Comparison of ENCODE assay signal across 8 mouse cellular contexts in genomic region chr16:86932765-86933164, GRCm38 (mm10).
A peak's percentile ranks its signal among the peaks of the same experiment; 100 is the strongest.
DNase-seq lines count a peak whose midpoint lies in the region; ATAC-seq lines count a peak whose summit lies in the region.

No protein-coding gene starts in this region.

- DNase-seq in embryonic facial prominence, embryonic 10.5 days (ENCODE audit: low spot score) = no peak
- DNase-seq in urinary bladder, postnatal 14 days (ENCODE audit: low spot score) = peak; percentile 59
- DNase-seq in urinary bladder, adult 2 months (ENCODE audit: low spot score) = no peak
- DNase-seq in heart, postnatal 36 days = peak; percentile 53 to 57
- DNase-seq in c-Kit-positive CD71-positive TER-119-positive erythroid progenitor cells, embryonic 14.5 days (ENCODE audit: low spot score) = no peak

- no peaks in the 10 kb centered on the region for H3K4me1 ChIP-seq in embryonic facial prominence, embryonic 13.5 days
- H3K4me1 ChIP-seq in embryonic facial prominence, embryonic 10.5 days = no peaks in the 10 kb centered on the region
- no peaks in the 10 kb centered on the region for H3K4me1 ChIP-seq in lung, embryonic 15.5 days

- H3K9me3 ChIP-seq in embryonic facial prominence, embryonic 13.5 days = no peaks in the 10 kb centered on the region
- no peaks in the 10 kb centered on the region for H3K9me3 ChIP-seq in embryonic facial prominence, embryonic 10.5 days
- H3K9me3 ChIP-seq in lung, embryonic 15.5 days = no peaks in the 10 kb centered on the region

- WGBS in embryonic facial prominence, embryonic 13.5 days = 61% methylated on average over 3 of the region's 3 CpGs
- WGBS in embryonic facial prominence, embryonic 10.5 days = 78% methylated on average over 3 of the region's 3 CpGs
- WGBS in lung, embryonic 15.5 days = 55% methylated on average over 3 of the region's 3 CpGs

- peak overlapping the region; percentile 22; the same call in 1 of the 2 replicates for H3K27ac ChIP-seq in embryonic facial prominence, embryonic 13.5 days
- H3K27ac ChIP-seq in embryonic facial prominence, embryonic 10.5 days (replicated peaks) = no peak overlapping the region
- H3K27ac ChIP-seq in lung, embryonic 15.5 days = 0 out of 2 replicates have a peak overlapping the region, but pooled peaks have one; percentile 15

- intact Hi-C loops in heart, postnatal 36 days (cut with DNase I) = no loop called here

- no peak overlapping the region for H3K9ac ChIP-seq in embryonic facial prominence, embryonic 13.5 days
- no peak overlapping the region for H3K9ac ChIP-seq in lung, embryonic 15.5 days

- H3K36me3 ChIP-seq in embryonic facial prominence, embryonic 13.5 days = no peaks in the 10 kb centered on the region
- no peaks in the 10 kb centered on the region for H3K36me3 ChIP-seq in embryonic facial prominence, embryonic 10.5 days (replicated peaks)
- H3K36me3 ChIP-seq in lung, embryonic 15.5 days = no peaks in the 10 kb centered on the region

- no peak for ATAC-seq in embryonic facial prominence, embryonic 13.5 days (ENCODE audit: insufficient number of reproducible peaks, insufficient read depth, low FRiP score, low TSS enrichment, low read depth)
- ATAC-seq in lung, embryonic 15.5 days (ENCODE audit: borderline replicate concordance, extremely low read depth, low FRiP score, low TSS enrichment) = no peak; the same call in 1 of the 2 replicates
- no peak for ATAC-seq in megakaryocyte progenitor cell, adult 5-6 weeks (replicated peaks; ENCODE audit: poor library complexity)

- H3K27me3 ChIP-seq in embryonic facial prominence, embryonic 13.5 days = no peaks in the 10 kb centered on the region
- H3K27me3 ChIP-seq in embryonic facial prominence, embryonic 10.5 days (replicated peaks; ENCODE audit: low read depth, poor library complexity, severe bottlenecking) = no peaks in the 10 kb centered on the region
- no peaks in the 10 kb centered on the region for H3K27me3 ChIP-seq in lung, embryonic 15.5 days

- H3K4me2 ChIP-seq in embryonic facial prominence, embryonic 13.5 days = no peak overlapping the region
- no peak overlapping the region for H3K4me2 ChIP-seq in lung, embryonic 15.5 days

- no peak overlapping the region for H3K4me3 ChIP-seq in embryonic facial prominence, embryonic 13.5 days
- no peak overlapping the region for H3K4me3 ChIP-seq in embryonic facial prominence, embryonic 10.5 days
- no peak overlapping the region for H3K4me3 ChIP-seq in lung, embryonic 15.5 days

Comparison
In these comparisons a context has a peak if more than half of its experiments do, and no peak if none do; other contexts are left out.
1. DNase-seq: peak in urinary bladder, postnatal 14 days (single experiment) and heart, postnatal 36 days (2 of 2); none in embryonic facial prominence, embryonic 10.5 days (single experiment), urinary bladder, adult 2 months (single experiment) and c-Kit-positive CD71-positive TER-119-positive erythroid progenitor cells, embryonic 14.5 days (single experiment).